Comparison of ENCODE assay signal across 9 mouse cellular contexts in the genomic region with DNA sequence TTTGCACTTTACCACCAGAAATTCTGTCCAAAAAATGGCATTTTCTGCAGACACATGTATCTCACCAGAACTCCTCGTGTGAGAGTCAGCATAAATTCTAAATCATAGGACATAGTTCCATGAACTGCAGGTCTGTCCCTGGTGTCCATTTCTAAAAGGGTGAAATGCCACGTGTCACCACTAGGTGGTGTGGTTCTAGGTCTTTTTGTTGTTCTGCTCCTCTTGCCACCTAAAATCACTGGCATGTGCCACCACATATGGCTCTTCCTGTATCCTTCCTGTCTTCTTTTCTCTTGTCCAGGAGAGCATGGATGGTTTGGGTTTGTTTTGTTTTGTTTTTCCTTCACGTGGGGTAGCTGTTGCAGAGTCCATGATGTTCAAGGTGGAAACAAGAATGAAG. TPM values are rescaled to one million over a fixed set of nuclear protein-coding genes. Genes with fewer than 3 reads are reported as not detected.
A peak's percentile ranks its signal among the peaks of the same experiment; 100 is the strongest.
DNase-seq lines count a peak whose midpoint lies in the region; ATAC-seq and TF ChIP-seq lines count a peak whose summit lies in the region.
"Had no signal": no experiment of that assay in that cellular context is flagged by ENCODE, and none has a peak within 500 bp of the region (broad histone marks: within the 10 kb centered on the region; RNA-seq: fewer than 3 reads in every experiment).

No protein-coding gene starts in this region.

- no peak; the same call in 1 of the 2 replicates for TF ChIP-seq RAD21 in MEL (IDR thresholded peaks at IDR 0.05; ENCODE audit: low read depth, low read length)

- H3K36me3 ChIP-seq in hindbrain, embryonic 10.5 days, result no peaks in the 10 kb centered on the region
- H3K36me3 ChIP-seq in hindbrain, embryonic 16.5 days (ENCODE audit: control insufficient read depth, insufficient read depth, low read length), result peaks cover 15% of the 10 kb centered on the region
- no peaks in the 10 kb centered on the region for H3K36me3 ChIP-seq in MEL (ENCODE audit: control insufficient read depth in 1 of 2, insufficient read depth in 2 of 2, low read length in 2 of 2)

- H3K9ac ChIP-seq in hindbrain, embryonic 16.5 days (ENCODE audit: low read depth, low read length), result no peak overlapping the region
- no peak overlapping the region for H3K9ac ChIP-seq in MEL (ENCODE audit: control insufficient read depth, low read depth, low read length, poor library complexity, severe bottlenecking)

- no peak for TF ChIP-seq POLR2A in MEL (IDR thresholded peaks at IDR 0.05; ENCODE audit: control insufficient read depth in 1 of 2, insufficient read depth in 1 of 2, low read depth in 1 of 2, low read length in 2 of 2, poor library complexity in 1 of 2)

- peak; percentile 48 for DNase-seq in hindbrain, embryonic 10.5 days (ENCODE audit: low spot score)
- peak; percentile 70 for DNase-seq in 3T3-L1 (ENCODE audit: low read depth, low spot score)
- peak; percentile 5 for DNase-seq in MEL (ENCODE audit: low read depth, low spot score)
- DNase-seq in cerebellum, postnatal 14 days, result peak; percentile 71 to 79
- peak; percentile 50 to 55 for DNase-seq in layer of hippocampus, postnatal 10 days (ENCODE audit: low spot score in 2 of 2)
- peak; percentile 76 for DNase-seq in retina, postnatal 1 day
- no peak for DNase-seq in urinary bladder, postnatal 4 days (ENCODE audit: low spot score in 2 of 2)

- no peak overlapping the region for H3K27ac ChIP-seq in hindbrain, embryonic 10.5 days
- no peak overlapping the region for H3K27ac ChIP-seq in hindbrain, embryonic 16.5 days (ENCODE audit: low read depth, low read length)
- no peak overlapping the region for H3K27ac ChIP-seq in MEL (ENCODE audit: control insufficient read depth, low read depth, low read length)

- no peaks in the 10 kb centered on the region for H3K9me3 ChIP-seq in hindbrain, embryonic 10.5 days
- no peaks in the 10 kb centered on the region for H3K9me3 ChIP-seq in hindbrain, embryonic 16.5 days (ENCODE audit: control insufficient read depth, low read length)
- H3K9me3 ChIP-seq in MEL (replicated peaks; ENCODE audit: insufficient read depth, low read length), result no peaks in the 10 kb centered on the region

- H3K4me3 ChIP-seq in hindbrain, embryonic 10.5 days, result no peak overlapping the region
- no peak overlapping the region for H3K4me3 ChIP-seq in hindbrain, embryonic 16.5 days (ENCODE audit: low read length)
- no peak overlapping the region for H3K4me3 ChIP-seq in MEL (ENCODE audit: control insufficient read depth in 1 of 2, insufficient read depth in 1 of 2, low read depth in 2 of 2, low read length in 2 of 2)
- H3K4me3 ChIP-seq: myocyte had no signal

- TF ChIP-seq CTCF in MEL (IDR thresholded peaks at IDR 0.05 in 2 of 3, conservative IDR thresholded peaks at IDR 0.05 in 1 of 3; ENCODE audit: control insufficient read depth in 1 of 3, insufficient read depth in 1 of 3, low read depth in 2 of 3, low read length in 3 of 3, poor library complexity in 1 of 3, severe bottlenecking in 1 of 3), result peak; percentile 14 to 56 (median 42); a peak in 4 of 6 replicates

- no peaks in the 10 kb centered on the region for H3K4me1 ChIP-seq in hindbrain, embryonic 10.5 days (replicated peaks)
- no peaks in the 10 kb centered on the region for H3K4me1 ChIP-seq in hindbrain, embryonic 16.5 days (ENCODE audit: control insufficient read depth, insufficient read depth, low read depth, low read length)
- H3K4me1 ChIP-seq in MEL (ENCODE audit: control insufficient read depth in 1 of 2, insufficient read depth in 2 of 2, low read length in 2 of 2), result no peaks in the 10 kb centered on the region

- no peak for ATAC-seq in hindbrain, embryonic 16.5 days

- H3K4me2 ChIP-seq in hindbrain, embryonic 16.5 days (ENCODE audit: low read length), result no peak overlapping the region

- no peak for TF ChIP-seq EP300 in MEL (IDR thresholded peaks at IDR 0.05; ENCODE audit: low read depth in 1 of 2, low read length in 2 of 2)

- WGBS in hindbrain, embryonic 10.5 days, result 17% methylated on average over 3 of the region's 3 CpGs
- 15% methylated on average over 3 of the region's 3 CpGs for WGBS in hindbrain, embryonic 16.5 days

- no peaks in the 10 kb centered on the region for H3K27me3 ChIP-seq in hindbrain, embryonic 10.5 days (ENCODE audit: insufficient read depth, poor library complexity, severe bottlenecking)
- H3K27me3 ChIP-seq in hindbrain, embryonic 16.5 days (replicated peaks; ENCODE audit: control insufficient read depth, insufficient read depth, low read length), result no peaks in the 10 kb centered on the region
- no peaks in the 10 kb centered on the region for H3K27me3 ChIP-seq in MEL (ENCODE audit: control insufficient read depth in 1 of 2, insufficient read depth in 2 of 2, low read length in 2 of 2)

- H3K79me2 ChIP-seq in MEL (ENCODE audit: control insufficient read depth, insufficient read depth, low read length, poor library complexity), result no peaks in the 10 kb centered on the region

TF ChIP-seq in MEL, 35 proteins besides CTCF, POLR2A, EP300 and RAD21:
- TF ChIP-seq CHD1 (IDR thresholded peaks at IDR 0.05; ENCODE audit: low read depth, low read length) (no peak), SMC3 (IDR thresholded peaks at IDR 0.05; ENCODE audit: low read depth, low read length) (peak; percentile 27)
TF ChIP-seq in MEL: peak in this region for 1.

RNA-seq across cellular contexts. Expression of a gene that starts 42.7 kb away (rescaled TPM):
- 71.4 and 78.2 TPM in 2 replicates for polyA plus RNA-seq in hindbrain, embryonic 10.5 days (2016; fragmentation: Nextera tagmentation; extraction: Ambion mirVana)
- 35.4 and 57.3 TPM in 2 replicates for polyA plus RNA-seq in hindbrain, embryonic 16.5 days (2015; fragmentation: Nextera tagmentation; extraction: Ambion mirVana)
- not detected in 2 replicates for total RNA-seq in MEL (2012; rRNA removed)
- not detected for polyA plus RNA-seq in MEL (2012; ENCODE audit: insufficient read depth in 1 of 2, insufficient read length in 2 of 2, low read depth in 1 of 2, low replicate concordance in 2 of 2, missing spikeins in 1 of 2)
- total RNA-seq in layer of hippocampus, postnatal 10 days (2021), result 10 to 100 TPM; 76.4 to 81.6 TPM

Comparison
In these comparisons a context has a peak if more than half of its experiments do, and no peak if none do; other contexts are left out.
1. DNase-seq: peak in hindbrain, embryonic 10.5 days (single experiment), 3T3-L1 (single experiment), MEL (single experiment), cerebellum, postnatal 14 days (2 of 2), layer of hippocampus, postnatal 10 days (2 of 2) and retina, postnatal 1 day (single experiment); none in urinary bladder, postnatal 4 days (0 of 2).
2. RNA of a gene that starts 42.7 kb away (polyA plus RNA-seq): 71.4 to 78.2 TPM in hindbrain, embryonic 10.5 days and 35.4 to 57.3 TPM in hindbrain, embryonic 16.5 days; not detected in MEL; every median in the first group is over 10 times any median in the second.